Mouse (Mus musculus) mature B cell (primary cell): ENCODE data around the gene Prrc2b.

ENCODE experiments used
- in situ Hi-C: fragments of 300-500 bp; cut with MboI; formaldehyde crosslinking; loops from 2 replicates; pipeline ENCODE4 v1.14.3; 2019

Gene Prrc2b

DNA sequence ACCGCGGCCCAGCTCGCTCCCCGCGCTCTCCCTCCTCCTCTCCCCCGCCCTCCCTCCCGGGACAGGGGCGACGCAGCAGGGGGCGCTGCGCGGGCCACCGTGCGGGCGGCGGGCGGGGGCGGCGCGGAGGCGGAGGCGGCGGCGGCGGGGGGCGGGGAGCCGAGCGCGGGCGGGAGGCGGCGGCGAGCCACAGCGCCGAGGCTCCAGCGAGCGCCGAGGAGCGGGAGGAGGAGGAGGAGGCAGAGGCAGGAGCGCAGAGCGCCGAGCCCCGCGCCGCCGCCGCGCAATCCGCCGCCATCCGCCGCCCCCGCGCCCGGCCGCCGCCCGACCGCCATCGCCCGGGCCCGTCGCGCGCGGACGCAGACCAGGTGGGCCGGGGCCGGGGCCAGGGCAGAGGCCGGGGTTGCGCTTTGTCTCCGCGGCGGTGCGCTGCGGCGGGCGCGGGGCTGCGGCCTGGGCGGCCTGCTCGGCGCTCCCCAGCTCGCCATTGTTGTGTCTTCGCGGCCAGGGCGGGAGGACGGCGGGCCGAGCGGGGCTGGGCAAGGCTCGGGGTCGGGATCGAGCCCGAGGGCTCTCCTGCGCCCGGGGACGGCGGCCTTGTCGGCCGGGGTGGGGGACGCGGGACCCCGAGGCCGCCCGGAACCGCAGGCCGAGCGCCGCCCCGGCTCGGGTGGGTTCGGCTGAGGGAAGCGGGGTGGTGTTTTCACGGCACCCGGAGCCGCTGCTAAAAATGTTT lies at the start of gene Prrc2b:
Gene Prrc2b (plus strand): TSS at position 159 of the 736 bp plus-strand sequence.
- in situ Hi-C loops: no loop called here

- in situ Hi-C loops: no loop called here
Measured at GRCm38 (mm10) chr2:32102944-32103343, 47.9 kb upstream of the Prrc2b start.

- in situ Hi-C loops: no loop called here
Measured at GRCm38 (mm10) chr2:32103557-32103956, 47.3 kb upstream of the Prrc2b start.

GRCm38 (mm10) chr2:32104122-32104521 lies 46.8 kb upstream of the Prrc2b start:
- in situ Hi-C loops: no loop called here

DNA sequence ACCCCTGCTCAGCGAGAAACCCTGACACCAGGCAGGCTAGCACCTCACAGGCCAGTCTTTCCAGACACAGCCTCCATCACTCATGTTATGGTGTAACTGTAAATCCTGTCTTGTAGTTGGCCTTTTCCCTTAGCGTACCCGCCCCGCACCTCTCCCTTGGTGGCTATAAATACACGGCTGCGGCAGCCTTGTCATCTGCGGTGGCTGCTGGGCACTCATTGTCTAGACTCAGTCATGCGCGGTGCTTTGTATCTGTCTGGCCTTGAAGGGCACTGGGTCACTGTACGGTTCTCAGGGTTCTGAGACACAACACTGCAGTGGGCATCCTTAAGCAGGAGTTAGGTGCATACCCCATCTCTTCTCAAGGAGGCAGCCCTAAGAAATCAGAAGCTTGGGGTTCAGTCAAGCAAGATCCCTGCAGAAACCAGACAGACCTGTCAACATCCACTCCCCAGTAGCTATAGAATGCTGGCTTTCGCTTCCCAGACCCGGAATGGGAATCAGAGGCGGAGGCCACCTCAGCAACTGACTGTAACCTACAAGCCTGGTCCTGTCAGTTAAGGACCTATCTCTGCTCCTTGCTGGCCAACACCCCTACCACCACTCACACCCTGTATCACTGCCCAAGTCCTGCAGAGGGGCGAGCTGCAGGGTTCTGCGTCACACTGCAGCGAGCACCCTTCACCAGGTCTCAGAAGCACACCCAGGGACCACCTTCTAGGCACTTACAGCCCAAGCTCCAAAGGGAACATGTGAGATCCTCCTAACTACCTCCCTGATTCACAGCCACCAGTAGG lies 45.6 kb upstream of the Prrc2b start:
- in situ Hi-C loops: no loop called here

GRCm38 (mm10) chr2:32105930-32106329 lies 45.0 kb upstream of the Prrc2b start:
- in situ Hi-C loops: no loop called here

DNA sequence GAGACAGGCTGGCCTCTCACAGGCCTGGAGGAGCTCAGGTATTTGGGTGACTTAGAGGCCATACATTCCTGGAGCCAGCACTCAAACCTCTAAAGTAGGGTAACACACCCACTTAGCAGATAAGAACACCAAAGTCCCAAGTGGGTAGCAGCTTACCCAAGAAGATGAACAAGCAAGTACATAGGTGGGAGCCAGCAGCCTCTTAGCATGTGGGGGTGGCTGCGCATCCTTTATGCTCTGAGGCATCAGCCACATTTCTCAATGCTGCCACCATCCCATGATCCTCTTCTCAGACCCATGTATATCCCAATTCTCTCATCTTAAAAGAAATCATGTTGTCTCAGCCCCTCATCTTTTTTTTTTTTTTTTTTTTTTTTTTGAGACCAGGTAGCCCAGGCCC lies 39.6 kb upstream of the Prrc2b start:
- in situ Hi-C loops: no loop called here

- in situ Hi-C loops: no loop called here
Measured at GRCm38 (mm10) chr2:32112548-32112947, 38.3 kb upstream of the Prrc2b start.

- in situ Hi-C loops: no loop called here
Measured at GRCm38 (mm10) chr2:32115851-32116268, 35.0 kb upstream of the Prrc2b start.

DNA sequence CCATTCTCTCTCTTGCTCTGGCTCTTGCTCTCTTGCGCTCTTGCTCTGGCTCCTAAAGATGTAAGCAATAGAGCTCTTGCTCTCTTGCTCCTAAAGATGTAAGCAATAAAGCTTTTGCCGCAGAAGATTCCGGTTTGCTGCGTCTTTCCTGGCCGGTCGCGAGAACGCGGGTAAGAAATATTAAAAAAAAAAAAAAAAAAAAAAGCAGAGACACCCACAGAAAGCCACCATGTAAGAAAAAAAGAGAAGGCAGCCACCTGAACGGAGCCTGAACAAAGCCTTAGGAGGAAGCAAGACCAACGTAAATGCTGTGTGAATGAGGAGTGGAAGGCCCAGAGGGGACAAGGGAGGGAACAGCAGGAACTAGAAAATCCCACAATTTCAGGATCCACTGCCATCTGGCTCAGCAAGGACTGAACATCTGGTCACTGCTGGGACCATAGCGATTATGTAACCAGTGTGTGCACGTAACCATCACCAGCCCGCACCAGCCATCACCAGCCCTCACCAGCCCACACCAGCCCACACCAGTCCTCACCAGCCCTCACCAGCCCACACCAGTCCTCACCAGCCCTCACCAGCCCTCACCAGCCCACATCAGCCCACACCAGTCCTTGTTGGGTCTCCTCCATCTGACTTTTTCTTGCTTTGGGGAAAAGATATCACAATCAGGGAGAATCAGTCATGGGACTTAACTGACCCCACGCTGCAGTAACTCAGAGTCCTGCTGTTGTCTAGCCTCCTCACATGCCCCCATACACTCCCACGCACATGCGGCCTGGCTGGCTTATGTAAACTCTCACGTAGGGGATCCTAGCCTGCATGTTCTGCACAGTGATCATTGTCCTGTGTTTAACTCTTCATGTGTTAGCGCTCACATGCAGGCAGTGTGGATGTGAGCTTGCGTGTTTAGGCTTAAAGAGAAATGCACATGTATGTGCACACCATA lies 30.8 kb upstream of the Prrc2b start:
- in situ Hi-C loops: no loop called here

DNA sequence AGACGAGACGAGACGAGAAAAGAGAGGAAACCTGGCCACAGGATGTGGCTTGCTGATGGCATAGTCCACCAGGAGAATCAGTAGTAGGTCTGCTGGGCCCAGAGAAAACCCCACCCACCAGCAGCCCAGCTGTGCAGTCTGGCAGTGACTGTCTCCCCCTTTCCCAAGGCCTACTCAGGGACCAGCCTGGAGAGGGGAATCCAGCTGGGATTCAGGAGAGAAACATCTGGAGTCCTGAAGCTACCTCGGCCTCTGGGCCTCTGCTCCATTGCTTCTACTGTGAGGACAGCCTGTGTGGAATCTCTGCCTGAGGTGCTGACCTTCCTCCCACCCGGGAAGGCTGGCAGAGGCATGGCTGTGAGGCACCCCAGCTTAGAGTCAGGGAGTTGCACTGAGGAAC lies 29.7 kb upstream of the Prrc2b start:
- in situ Hi-C loops: no loop called here

- in situ Hi-C loops: no loop called here
Measured at GRCm38 (mm10) chr2:32121785-32122184, 29.1 kb upstream of the Prrc2b start.

DNA sequence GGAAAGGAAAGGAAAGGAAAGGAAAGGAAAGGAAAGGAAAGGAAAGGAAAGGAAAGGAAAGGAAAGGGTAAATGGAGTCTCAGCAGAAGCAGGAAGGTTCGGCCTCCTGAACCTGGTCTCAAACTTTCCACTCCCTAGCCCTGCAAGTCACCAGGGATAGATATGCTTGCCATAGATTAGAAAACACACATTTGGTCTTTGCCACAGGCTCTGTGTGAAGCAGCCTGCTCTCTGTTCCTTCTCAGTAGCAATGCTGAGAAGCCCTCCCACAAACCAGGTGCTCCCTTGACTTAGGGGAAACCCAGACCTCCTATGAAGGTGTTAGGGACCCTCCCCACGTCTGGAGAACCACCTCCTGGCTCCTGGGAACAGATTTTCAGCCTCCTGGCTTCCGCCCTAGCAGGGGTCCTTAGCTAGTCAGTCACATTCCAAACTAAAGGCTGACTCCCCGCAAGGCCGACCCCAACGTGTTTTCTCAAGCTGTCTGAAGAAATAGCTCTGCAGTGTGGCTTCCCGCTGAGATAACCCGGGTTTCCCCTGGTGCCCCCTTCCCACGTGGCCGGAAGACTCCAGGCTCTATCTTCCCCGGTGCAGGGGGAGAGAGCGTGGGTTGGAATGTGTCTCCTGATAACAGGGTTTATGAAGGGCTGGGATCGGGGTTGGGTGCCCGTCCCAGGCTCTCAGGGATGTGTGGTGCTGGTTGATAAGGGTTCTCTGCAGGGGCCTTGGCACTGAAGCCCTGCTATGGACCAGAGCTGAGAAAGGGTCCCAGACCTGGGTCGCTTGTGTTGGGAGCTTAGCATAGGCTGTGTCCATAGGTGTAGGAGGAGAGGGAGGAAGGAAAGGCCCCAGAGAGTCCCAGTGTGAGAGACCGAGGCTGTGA lies 23.0 kb upstream of the Prrc2b start:
- in situ Hi-C loops: no loop called here

GRCm38 (mm10) chr2:32128536-32128841 lies 22.4 kb upstream of the Prrc2b start:
- in situ Hi-C loops: no loop called here

DNA sequence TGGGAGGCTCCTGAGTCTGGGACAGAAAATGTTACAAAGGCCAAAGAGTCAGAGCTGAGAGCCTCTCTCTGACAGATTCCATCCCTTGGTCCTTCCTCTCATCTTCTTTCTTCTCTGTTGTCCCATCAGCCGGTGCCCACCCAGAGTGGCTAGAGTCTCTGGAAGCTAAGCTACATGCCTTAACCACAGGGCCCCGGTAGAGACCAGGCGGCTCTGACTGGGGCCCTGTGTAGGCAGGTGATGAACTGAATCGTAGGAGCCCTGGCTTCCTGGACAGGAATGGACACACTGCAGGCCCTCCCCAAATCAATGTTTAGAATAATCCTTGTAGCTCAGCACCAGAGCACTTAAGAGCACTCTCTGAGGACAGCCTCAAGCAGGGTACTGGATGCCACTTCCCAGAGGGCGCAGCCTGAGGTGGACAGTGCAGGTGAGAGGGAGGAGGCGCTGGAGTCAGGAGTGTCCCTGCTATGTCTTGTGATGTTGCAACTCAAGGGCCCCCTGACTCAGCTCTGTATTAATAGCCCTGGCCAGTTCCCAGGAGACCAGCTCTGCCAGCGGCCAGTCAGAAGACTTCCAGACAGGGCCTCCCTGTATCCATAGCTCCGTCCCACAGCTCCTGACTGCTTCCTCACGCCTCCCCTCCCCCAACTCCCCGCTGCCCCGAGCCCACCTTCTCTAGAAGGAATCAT lies 21.4 kb upstream of the Prrc2b start:
- in situ Hi-C loops: no loop called here

- in situ Hi-C loops: no loop called here
Measured at GRCm38 (mm10) chr2:32130435-32130834, 20.4 kb upstream of the Prrc2b start.

- in situ Hi-C loops: no loop called here
Measured at GRCm38 (mm10) chr2:32131205-32131834, 19.6 kb upstream of the Prrc2b start.

- in situ Hi-C loops: no loop called here
Measured at GRCm38 (mm10) chr2:32131866-32132566, 18.9 kb upstream of the Prrc2b start.

DNA sequence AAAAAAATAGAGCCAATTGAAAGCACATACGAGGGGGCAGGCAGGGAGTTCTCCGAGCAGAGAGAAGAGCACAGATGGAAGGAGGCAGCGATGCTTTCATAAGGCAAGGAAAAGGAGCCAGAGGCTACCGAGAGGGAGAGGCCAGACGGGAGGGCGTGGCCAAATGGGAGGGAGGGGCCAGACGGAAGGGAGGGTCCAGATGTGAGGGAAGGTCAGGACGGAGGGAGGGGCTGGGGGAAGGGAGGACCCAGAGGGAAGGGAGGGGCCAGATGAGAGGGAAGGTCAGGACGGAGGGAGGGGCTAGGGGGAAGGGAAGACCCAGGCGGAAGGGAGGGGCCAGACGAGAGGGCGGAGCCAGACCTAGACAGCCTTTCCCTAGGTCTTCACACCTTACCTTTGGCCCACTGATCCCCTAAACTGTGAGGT lies 18.3 kb upstream of the Prrc2b start:
- in situ Hi-C loops: no loop called here

DNA sequence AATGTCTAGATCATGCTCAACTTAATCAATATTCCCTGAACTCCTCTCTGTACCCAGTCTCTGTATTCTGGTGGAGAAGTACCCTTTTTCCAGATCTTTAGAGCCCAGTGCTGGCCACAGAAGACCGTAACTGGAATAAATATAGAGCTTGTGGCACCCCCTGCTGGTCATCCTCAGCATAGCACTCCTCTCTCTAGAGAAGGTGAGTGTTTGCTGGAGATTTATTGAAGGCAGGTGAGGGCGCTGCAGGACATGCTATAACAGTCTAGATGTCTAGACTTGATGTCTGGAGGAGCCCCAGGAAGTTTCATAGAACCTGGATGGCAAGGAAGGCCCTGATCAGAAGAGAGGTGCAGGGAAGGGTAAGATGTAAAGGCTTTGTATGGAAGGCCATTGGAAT lies 16.8 kb upstream of the Prrc2b start:
- in situ Hi-C loops: no loop called here
